In the genomic region with DNA sequence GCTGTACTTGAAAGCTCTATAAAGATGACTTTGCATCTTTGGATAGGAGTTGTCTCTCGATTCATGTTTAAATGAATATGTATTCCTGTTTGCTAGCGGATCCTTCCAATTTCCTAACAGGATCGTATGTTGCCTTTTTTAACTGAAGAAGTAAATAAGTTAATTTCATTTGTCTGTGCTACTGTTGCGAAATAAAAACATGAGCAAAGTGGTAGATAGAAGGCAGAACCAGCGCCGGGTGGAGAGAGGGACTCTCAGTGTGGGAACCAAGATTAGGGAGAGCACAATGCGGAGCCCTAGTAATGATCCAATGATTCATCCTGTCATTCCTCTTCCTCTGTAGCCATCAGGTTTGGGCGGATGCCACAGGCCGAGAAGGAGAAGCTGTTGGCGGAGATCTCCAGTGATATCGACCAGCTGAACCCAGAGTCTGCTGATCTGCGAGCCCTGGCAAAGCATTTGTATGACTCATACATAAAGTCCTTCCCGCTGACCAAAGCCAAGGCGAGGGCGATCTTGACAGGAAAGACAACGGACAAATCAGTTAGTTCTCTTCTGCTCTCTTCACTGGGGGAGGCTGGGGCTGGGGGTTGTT, we compare ENCODE assay signal across 8 mouse cellular contexts.
DNase-seq lines count a peak whose midpoint lies in the region; ATAC-seq lines count a peak whose summit lies in the region.

No protein-coding gene starts in this region.

- peaks cover 8% of the 10 kb centered on the region for H3K4me1 ChIP-seq in intestine, embryonic 14.5 days (replicated peaks; ENCODE audit: control insufficient read depth, insufficient read depth, low read length)
- no peaks in the 10 kb centered on the region; the same call in 1 of the 2 replicates for H3K4me1 ChIP-seq in forebrain, embryonic 13.5 days
- H3K4me1 ChIP-seq in midbrain, embryonic 10.5 days, result no peaks in the 10 kb centered on the region

- H3K9me3 ChIP-seq in intestine, embryonic 14.5 days (ENCODE audit: control insufficient read depth, low read length), result no peaks in the 10 kb centered on the region
- H3K9me3 ChIP-seq in forebrain, embryonic 13.5 days (replicated peaks), result no peaks in the 10 kb centered on the region; the same call in 1 of the 2 replicates
- no peaks in the 10 kb centered on the region for H3K9me3 ChIP-seq in midbrain, embryonic 10.5 days (replicated peaks)

- ATAC-seq in intestine, embryonic 14.5 days (replicated peaks; ENCODE audit: low FRiP score, low TSS enrichment, low read depth), result no peak; the same call in 1 of the 2 replicates
- no peak for ATAC-seq in forebrain, embryonic 13.5 days

- no peak overlapping the region for H3K4me3 ChIP-seq in intestine, embryonic 14.5 days (ENCODE audit: low read depth, low read length)
- no peak overlapping the region for H3K4me3 ChIP-seq in forebrain, embryonic 13.5 days
- H3K4me3 ChIP-seq in midbrain, embryonic 10.5 days, result no peak overlapping the region

- peak overlapping the region; percentile 19; the same call in 1 of the 2 replicates for H3K27ac ChIP-seq in intestine, embryonic 14.5 days (ENCODE audit: low read depth)
- H3K27ac ChIP-seq in forebrain, embryonic 13.5 days, result no peak overlapping the region
- H3K27ac ChIP-seq in midbrain, embryonic 10.5 days (replicated peaks), result no peak overlapping the region

- no peaks in the 10 kb centered on the region for H3K36me3 ChIP-seq in intestine, embryonic 14.5 days (ENCODE audit: control insufficient read depth, insufficient read depth, low read length)
- no peaks in the 10 kb centered on the region for H3K36me3 ChIP-seq in forebrain, embryonic 13.5 days (ENCODE audit: poor library complexity, severe bottlenecking)
- H3K36me3 ChIP-seq in midbrain, embryonic 10.5 days, result no peaks in the 10 kb centered on the region

- 51% methylated on average over 16 of the region's 16 CpGs for WGBS in intestine, embryonic 14.5 days
- 90% methylated on average over 16 of the region's 16 CpGs for WGBS in forebrain, embryonic 13.5 days
- 94% methylated on average over 16 of the region's 16 CpGs for WGBS in midbrain, embryonic 10.5 days

- DNase-seq in adrenal gland, adult 8-10 months, result peak; percentile 85
- DNase-seq in cerebellum, postnatal 14 days, result peak; percentile 83
- peak; percentile 61 for DNase-seq in intestine, embryonic 14.5 days (ENCODE audit: low spot score)
- DNase-seq in lung, postnatal 25 days (ENCODE audit: low spot score), result peak; percentile 78
- no peak for DNase-seq in midbrain, embryonic 10.5 days (ENCODE audit: low spot score)
- DNase-seq in thymus, adult 18-20 months, result no peak
- no peak for DNase-seq in thymus, postnatal 0 days (ENCODE audit: low spot score)

- H3K9ac ChIP-seq in intestine, embryonic 14.5 days (ENCODE audit: low read length), result no peak overlapping the region
- H3K9ac ChIP-seq in forebrain, embryonic 13.5 days, result no peak overlapping the region

- H3K27me3 ChIP-seq in intestine, embryonic 14.5 days (replicated peaks; ENCODE audit: control insufficient read depth, insufficient read depth, low read length), result no peaks in the 10 kb centered on the region
- no peaks in the 10 kb centered on the region for H3K27me3 ChIP-seq in forebrain, embryonic 13.5 days
- no peaks in the 10 kb centered on the region for H3K27me3 ChIP-seq in midbrain, embryonic 10.5 days (ENCODE audit: low read depth, poor library complexity, severe bottlenecking)

- H3K4me2 ChIP-seq in intestine, embryonic 14.5 days (ENCODE audit: low read length), result no peak overlapping the region
- H3K4me2 ChIP-seq in forebrain, embryonic 13.5 days, result no peak overlapping the region

Comparison
In these comparisons a context has a peak if more than half of its experiments do, and no peak if none do; other contexts are left out.
1. DNase-seq: peak in adrenal gland, adult 8-10 months (single experiment), cerebellum, postnatal 14 days (2 of 2), intestine, embryonic 14.5 days (single experiment) and lung, postnatal 25 days (single experiment); none in midbrain, embryonic 10.5 days (single experiment), thymus, adult 18-20 months (0 of 2) and thymus, postnatal 0 days (single experiment).